Mouse (Mus musculus) myocyte (in vitro differentiated cells): ENCODE data around the gene Mt3.

ENCODE experiments used
- MAX ChIP-seq: IDR thresholded peaks from one replicate; pipeline ENCODE4 v1.6.1; 2011; ENCODE audit warnings: low read depth, mild to moderate bottlenecking, control low read depth
- MYOG ChIP-seq, 3 experiments: IDR thresholded peaks; one replicate each; pipeline ENCODE4 v1.6.1; 2011; ENCODE audit warnings: control low read depth in 2 of 3, low read depth in 2 of 3, mild to moderate bottlenecking in 2 of 3; ENCODE audit not compliant: insufficient read length in 2 of 3, control insufficient read depth in 1 of 3, insufficient read depth in 1 of 3
- POLR2A ChIP-seq: IDR thresholded peaks from one replicate; pipeline ENCODE4 v1.6.1; 2011; ENCODE audit warnings: low read depth, mild to moderate bottlenecking, control low read depth, moderate library complexity; ENCODE audit not compliant: insufficient read length
- POLR2AphosphoS2 ChIP-seq: IDR thresholded peaks from one replicate; pipeline ENCODE4 v1.6.1; 2011; ENCODE audit warnings: low read depth, control low read depth; ENCODE audit not compliant: insufficient read length

DNA sequence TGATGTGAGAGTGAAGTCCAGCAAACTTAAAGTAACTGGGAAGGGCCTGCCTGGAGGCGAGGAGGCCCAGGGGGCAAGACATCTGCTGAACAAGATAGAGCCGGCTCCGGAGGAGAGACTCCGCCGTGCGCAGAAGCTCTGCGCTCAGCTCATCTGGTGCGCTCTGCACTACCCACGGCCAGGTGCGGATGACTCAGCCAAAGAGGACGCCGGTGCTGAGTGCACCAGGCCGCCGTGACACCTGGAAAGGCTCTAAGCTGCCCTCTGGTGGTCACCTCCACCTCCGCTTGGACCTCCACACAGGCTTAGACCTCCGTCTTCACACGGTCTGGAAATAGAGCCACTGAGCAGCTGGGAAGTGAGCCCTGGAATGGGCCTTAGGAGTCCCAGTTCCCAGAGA is 34.1 kb downstream of the Mt3 start:
- TF ChIP-seq POLR2AphosphoS2 (no peak), MYOG (IDR thresholded peaks at IDR 0.05; ENCODE audit: control insufficient read depth in 1 of 3, insufficient read depth in 1 of 3, insufficient read length in 2 of 3, low read depth in 2 of 3) (no peak), POLR2A (no peak), MAX (no peak)
